Mouse (Mus musculus): Measurements from ENCODE around the gene Exo1. TPM values are rescaled to one million over a fixed set of nuclear protein-coding genes. Genes with fewer than 3 reads are reported as not detected.

Gene Exo1
- polyA plus RNA-seq, 1 experiment from 2014 or later: 138 TPM

GRCm38 (mm10) chr1:175911207-175911606 lies 30.8 kb downstream of the Exo1 start:
- H3K27ac ChIP-seq (ENCODE audit: low read depth, low read length): no peak overlapping the region
- WGBS: 91% methylated on average over 2 of the region's 2 CpGs
- peaks cover 8% of the 10 kb centered on the region; the same call in 1 of the 2 replicates for H3K36me3 ChIP-seq (ENCODE audit: control insufficient read depth, insufficient read depth, low read length)

DNA sequence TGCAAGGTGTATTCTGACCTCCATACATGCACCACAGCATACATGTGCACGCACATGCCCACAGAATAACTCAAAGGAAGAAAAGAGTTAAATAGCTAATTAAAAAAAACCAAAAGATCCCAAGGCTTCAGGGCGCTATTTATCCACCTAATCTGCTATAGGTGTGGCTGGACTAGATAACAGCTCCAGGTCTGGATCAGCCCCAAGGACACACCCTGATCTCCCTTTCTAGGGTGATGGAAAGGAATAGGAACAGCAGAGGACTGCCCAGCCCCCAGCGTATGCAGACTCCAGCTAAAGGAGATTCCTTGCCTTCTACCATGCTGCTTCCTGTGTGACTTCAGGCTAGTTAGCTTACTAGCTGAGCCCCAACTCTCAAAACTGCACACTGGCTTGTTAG lies 31.7 kb downstream of the Exo1 start:
- DNase-seq (ENCODE audit: low spot score, missing footprints) (no peak), ATAC-seq (ENCODE audit: low FRiP score) (no peak)
- Histone ChIP-seq H3K4me3 (ENCODE audit: low read depth, low read length) (no peak overlapping the region), H3K4me2 (no peak overlapping the region), H3K4me1 (ENCODE audit: control insufficient read depth, insufficient read depth, low read length) (no peaks in the 10 kb centered on the region), H3K36me3 (ENCODE audit: control insufficient read depth, insufficient read depth, low read length) (peaks cover 6% of the 10 kb centered on the region; the same call in 1 of the 2 replicates), H3K27ac (ENCODE audit: low read depth, low read length) (no peak overlapping the region), H3K9me3 (ENCODE audit: control insufficient read depth, low read length) (no peaks in the 10 kb centered on the region), H3K27me3 (ENCODE audit: control insufficient read depth, insufficient read depth, low read length) (no peaks in the 10 kb centered on the region), H3K9ac (ENCODE audit: low read length) (no peak overlapping the region)
- 90% methylated on average over 3 of the region's 3 CpGs for WGBS

More at GRCm38 (mm10) chr1:175911207-175911606, 30.8 kb downstream of the Exo1 start:
- Histone ChIP-seq H3K4me2 (no peak overlapping the region), H3K9me3 (ENCODE audit: control insufficient read depth, low read length) (no peaks in the 10 kb centered on the region), H3K4me3 (ENCODE audit: low read depth, low read length) (no peak overlapping the region), H3K9ac (ENCODE audit: low read length) (no peak overlapping the region), H3K27me3 (ENCODE audit: control insufficient read depth, insufficient read depth, low read length) (no peaks in the 10 kb centered on the region), H3K4me1 (ENCODE audit: control insufficient read depth, insufficient read depth, low read length) (no peaks in the 10 kb centered on the region)
- ATAC-seq (ENCODE audit: low FRiP score) (no peak), DNase-seq (ENCODE audit: low spot score, missing footprints) (no peak)

GRCm38 (mm10) chr1:175913728-175914303 lies 33.4 kb downstream of the Exo1 start:
- Histone ChIP-seq H3K9ac (ENCODE audit: low read length) (no peak overlapping the region), H3K9me3 (ENCODE audit: control insufficient read depth, low read length) (no peaks in the 10 kb centered on the region), H3K27ac (ENCODE audit: low read depth, low read length) (no peak overlapping the region), H3K4me3 (ENCODE audit: low read depth, low read length) (no peak overlapping the region), H3K36me3 (ENCODE audit: control insufficient read depth, insufficient read depth, low read length) (0 out of 2 replicates have a peak, but pooled peaks cover 4% of the 10 kb centered on the region), H3K4me2 (no peak overlapping the region), H3K27me3 (ENCODE audit: control insufficient read depth, insufficient read depth, low read length) (no peaks in the 10 kb centered on the region), H3K4me1 (ENCODE audit: control insufficient read depth, insufficient read depth, low read length) (no peaks in the 10 kb centered on the region)
- WGBS: 82% methylated on average over 5 of the region's 5 CpGs
- DNase-seq (ENCODE audit: low spot score, missing footprints) (no peak), ATAC-seq (ENCODE audit: low FRiP score) (0 out of 2 replicates have a peak, but pooled peaks have one; percentile 34)

DNA sequence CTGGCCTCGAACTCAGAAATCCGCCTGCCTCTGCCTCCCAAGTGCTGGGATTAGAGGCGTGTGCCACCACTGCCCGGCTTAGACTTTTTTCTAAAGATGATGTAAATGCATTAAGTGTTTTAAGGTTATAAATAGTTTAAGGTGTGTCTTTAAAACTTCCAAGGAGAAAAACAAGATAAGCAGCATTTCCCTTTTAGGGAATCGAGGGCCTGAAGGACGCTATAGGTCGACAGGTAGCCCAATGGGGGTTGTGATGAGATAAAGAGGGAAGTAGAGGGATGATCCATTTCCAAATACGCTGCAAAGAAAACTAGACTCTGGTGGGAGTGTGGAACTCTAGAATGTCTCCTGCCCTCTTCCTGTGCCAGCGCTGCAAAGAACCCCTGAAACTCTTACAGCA lies 39.6 kb downstream of the Exo1 start, which contains the start of gene Gm38100:
Gene Gm38100, plus strand, starts transcription at position 301 of the 400 bp plus-strand sequence.
- Histone ChIP-seq H3K27me3 (ENCODE audit: control insufficient read depth, insufficient read depth, low read length) (no peaks in the 10 kb centered on the region), H3K9ac (ENCODE audit: low read length) (no peak within 1 kb of the TSS), H3K36me3 (ENCODE audit: control insufficient read depth, insufficient read depth, low read length) (no peaks in the 10 kb centered on the region), H3K9me3 (ENCODE audit: control insufficient read depth, low read length) (no peaks in the 10 kb centered on the region), H3K4me3 (ENCODE audit: low read depth, low read length) (no peak within 1 kb of the TSS), H3K4me1 (ENCODE audit: control insufficient read depth, insufficient read depth, low read length) (no peaks in the 10 kb centered on the region), H3K4me2 (no peak within 1 kb of the TSS), H3K27ac (ENCODE audit: low read depth, low read length) (no peak within 1 kb of the TSS)
- DNase-seq (ENCODE audit: low spot score, missing footprints): no peak
- no peak for ATAC-seq (ENCODE audit: low FRiP score)
- WGBS: 90% methylated on average over 9 of the region's 9 CpGs

GRCm38 (mm10) chr1:175921091-175921490 lies 40.7 kb downstream of the Exo1 start:
- ATAC-seq (ENCODE audit: low FRiP score) (no peak), DNase-seq (ENCODE audit: low spot score, missing footprints) (no peak)
- Histone ChIP-seq H3K27me3 (ENCODE audit: control insufficient read depth, insufficient read depth, low read length) (no peaks in the 10 kb centered on the region), H3K4me2 (no peak overlapping the region), H3K27ac (ENCODE audit: low read depth, low read length) (no peak overlapping the region), H3K9ac (ENCODE audit: low read length) (no peak overlapping the region), H3K36me3 (ENCODE audit: control insufficient read depth, insufficient read depth, low read length) (no peaks in the 10 kb centered on the region), H3K4me3 (ENCODE audit: low read depth, low read length) (no peak overlapping the region), H3K9me3 (ENCODE audit: control insufficient read depth, low read length) (no peaks in the 10 kb centered on the region), H3K4me1 (ENCODE audit: control insufficient read depth, insufficient read depth, low read length) (no peaks in the 10 kb centered on the region)
- 91% methylated on average over 8 of the region's 8 CpGs for WGBS

- H3K9me3 ChIP-seq (ENCODE audit: control insufficient read depth, low read length): no peaks in the 10 kb centered on the region
- H3K27me3 ChIP-seq (ENCODE audit: control insufficient read depth, insufficient read depth, low read length): no peaks in the 10 kb centered on the region
- H3K4me2 ChIP-seq: no peak overlapping the region
- no peak overlapping the region for H3K9ac ChIP-seq (ENCODE audit: low read length)
- DNase-seq (ENCODE audit: low spot score, missing footprints) (peak; percentile 97), ATAC-seq (ENCODE audit: low FRiP score) (peak; percentile 63)
- no peak overlapping the region for H3K4me3 ChIP-seq (ENCODE audit: low read depth, low read length)
- H3K36me3 ChIP-seq (ENCODE audit: control insufficient read depth, insufficient read depth, low read length): no peaks in the 10 kb centered on the region
- WGBS: 53% methylated on average over 7 of the region's 7 CpGs
- no peak overlapping the region for H3K27ac ChIP-seq (ENCODE audit: low read depth, low read length)
- no peaks in the 10 kb centered on the region for H3K4me1 ChIP-seq (ENCODE audit: control insufficient read depth, insufficient read depth, low read length)
These were observed 43.7 kb downstream of the Exo1 start for GRCm38 (mm10) chr1:175923848-175924787.

DNA sequence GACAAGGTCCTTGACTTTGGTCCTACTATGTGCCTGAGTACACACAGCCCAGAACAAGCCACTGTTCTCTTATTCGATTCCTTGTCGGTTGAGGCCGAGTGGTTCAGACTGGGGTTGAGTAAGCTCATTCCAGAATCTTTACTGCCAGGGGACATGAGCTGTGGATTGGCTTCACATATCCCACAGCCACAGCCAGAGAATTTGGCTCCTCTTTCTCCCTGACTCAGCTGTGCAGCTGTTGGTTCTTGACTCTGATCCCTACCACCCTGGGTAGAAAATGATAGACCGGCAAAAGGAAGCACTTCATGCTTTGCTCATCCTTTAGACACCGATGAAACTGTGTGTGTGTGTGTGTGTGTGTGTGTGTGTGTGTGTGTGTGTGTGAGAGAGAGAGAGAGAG lies 51.0 kb downstream of the Exo1 start:
- Histone ChIP-seq H3K36me3 (ENCODE audit: control insufficient read depth, insufficient read depth, low read length) (no peaks in the 10 kb centered on the region), H3K9ac (ENCODE audit: low read length) (no peak overlapping the region), H3K27me3 (ENCODE audit: control insufficient read depth, insufficient read depth, low read length) (no peaks in the 10 kb centered on the region), H3K4me2 (no peak overlapping the region), H3K9me3 (ENCODE audit: control insufficient read depth, low read length) (no peaks in the 10 kb centered on the region), H3K4me3 (ENCODE audit: low read depth, low read length) (no peak overlapping the region), H3K27ac (ENCODE audit: low read depth, low read length) (no peak overlapping the region), H3K4me1 (ENCODE audit: control insufficient read depth, insufficient read depth, low read length) (no peaks in the 10 kb centered on the region)
- ATAC-seq (ENCODE audit: low FRiP score) (no peak), DNase-seq (ENCODE audit: low spot score, missing footprints) (no peak)
- WGBS: 98% methylated on average over 5 of the region's 5 CpGs

DNA sequence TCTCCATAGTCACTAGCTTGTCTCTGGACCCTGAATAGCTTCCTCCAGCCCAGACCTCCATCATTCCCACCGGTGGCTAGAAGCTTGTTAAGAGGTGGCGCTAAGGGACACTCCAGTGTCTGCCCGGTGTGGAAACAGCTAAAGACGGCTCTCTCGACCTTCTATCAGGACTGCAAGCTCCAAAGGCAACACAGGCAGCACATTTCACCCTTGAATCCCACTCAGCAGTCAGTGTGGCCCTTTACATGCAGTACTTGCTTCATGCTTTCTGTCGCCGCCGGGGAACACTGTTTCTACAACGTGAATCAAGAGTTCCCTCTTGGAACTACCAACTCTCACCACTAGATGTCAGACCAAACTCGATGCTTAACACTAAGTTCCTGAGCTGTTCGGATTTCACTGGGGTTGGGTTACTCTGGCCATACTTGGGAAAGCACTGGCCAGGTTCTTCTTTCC lies 55.9 kb downstream of the Exo1 start:
- no peaks in the 10 kb centered on the region for H3K27me3 ChIP-seq (ENCODE audit: control insufficient read depth, insufficient read depth, low read length)
- ATAC-seq (ENCODE audit: low FRiP score): peak; percentile 89
- no peak overlapping the region for H3K27ac ChIP-seq (ENCODE audit: low read depth, low read length)
- H3K4me2 ChIP-seq: peak overlapping the region; percentile 36
- WGBS: 14% methylated on average over 11 of the region's 11 CpGs
- no peak overlapping the region for H3K4me3 ChIP-seq (ENCODE audit: low read depth, low read length)
- H3K9ac ChIP-seq (ENCODE audit: low read length): peak overlapping the region; percentile 48; the same call in 1 of the 2 replicates
- peak; percentile 98 for DNase-seq (ENCODE audit: low spot score, missing footprints)
- H3K4me1 ChIP-seq (ENCODE audit: control insufficient read depth, insufficient read depth, low read length): no peaks in the 10 kb centered on the region
- no peaks in the 10 kb centered on the region for H3K36me3 ChIP-seq (ENCODE audit: control insufficient read depth, insufficient read depth, low read length)
- H3K9me3 ChIP-seq (ENCODE audit: control insufficient read depth, low read length): no peaks in the 10 kb centered on the region

GRCm38 (mm10) chr1:175938731-175939130 lies 58.4 kb downstream of the Exo1 start:
- Histone ChIP-seq H3K36me3 (ENCODE audit: control insufficient read depth, insufficient read depth, low read length) (no peaks in the 10 kb centered on the region), H3K27ac (ENCODE audit: low read depth, low read length) (no peak overlapping the region), H3K9me3 (ENCODE audit: control insufficient read depth, low read length) (no peaks in the 10 kb centered on the region), H3K4me1 (ENCODE audit: control insufficient read depth, insufficient read depth, low read length) (no peaks in the 10 kb centered on the region), H3K4me2 (no peak overlapping the region), H3K4me3 (ENCODE audit: low read depth, low read length) (no peak overlapping the region), H3K27me3 (ENCODE audit: control insufficient read depth, insufficient read depth, low read length) (no peaks in the 10 kb centered on the region), H3K9ac (ENCODE audit: low read length) (no peak overlapping the region)
- WGBS: 80% methylated on average over 3 of the region's 3 CpGs
- ATAC-seq (ENCODE audit: low FRiP score): no peak
- no peak for DNase-seq (ENCODE audit: low spot score, missing footprints)

All from midbrain, embryonic 11.5 days (tissue).